Mouse (Mus musculus) cerebellum, postnatal 14 days (tissue): Measurements from ENCODE around the gene Rxrg.

Source experiments
- DNase-seq, 2 experiments: peaks; one replicate each; pipeline ENCODE4 v3.0.0; 2021; ENCODE audit warnings: mixed read lengths in 2 of 2

Gene Rxrg

DNA sequence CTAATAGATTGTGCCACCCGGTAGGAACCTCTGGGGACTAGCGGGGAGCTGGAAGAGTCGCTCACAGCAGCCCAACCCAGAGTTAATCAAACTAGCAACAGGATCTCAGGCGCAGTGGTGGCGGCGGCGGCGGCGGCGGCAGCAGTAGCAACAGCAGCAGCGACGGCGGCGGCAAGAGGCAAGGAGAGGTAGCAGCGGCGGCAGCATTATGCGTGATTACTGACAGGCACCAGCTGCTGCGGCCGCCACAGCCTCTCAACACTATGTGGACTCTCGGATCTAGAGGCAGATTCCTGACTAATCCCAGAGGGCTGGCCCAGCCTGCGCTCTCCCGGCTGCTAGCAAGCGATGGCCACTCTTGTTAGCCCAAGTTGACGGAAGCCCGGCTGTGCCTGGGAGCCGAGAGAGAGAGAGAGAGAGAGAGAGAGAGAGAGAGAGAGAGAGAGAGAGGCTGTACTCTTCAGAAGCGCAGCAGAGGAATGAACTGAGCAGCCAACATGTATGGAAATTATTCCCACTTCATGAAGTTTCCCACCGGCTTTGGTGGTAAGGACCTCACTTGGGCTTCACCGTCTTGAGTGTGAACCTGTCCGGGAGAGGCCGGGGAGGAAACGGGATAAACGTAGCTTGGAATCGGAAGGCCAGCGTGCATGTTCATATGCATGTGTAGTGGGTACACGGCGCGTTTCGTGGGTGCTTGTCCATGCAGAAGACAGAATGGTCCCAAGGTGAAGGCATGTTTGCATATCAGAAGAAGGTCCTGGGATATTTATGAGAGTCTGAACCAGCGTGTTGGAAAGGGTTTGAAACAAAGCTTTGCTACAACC lies at the start of gene Rxrg:
Gene Rxrg, plus strand, starts transcription at position 130 of the 827 bp plus-strand sequence.
- peak; percentile 31 to 38 for DNase-seq

GRCm38 (mm10) chr1:167549324-167549723 lies 48.9 kb upstream of the Rxrg start:
- no peak for DNase-seq

GRCm38 (mm10) chr1:167551601-167552000 lies 46.6 kb upstream of the Rxrg start:
- DNase-seq = peak in 1 of 2 experiments; percentile 4

- no peak for DNase-seq
Observed at GRCm38 (mm10) chr1:167553959-167554526, 44.1 kb upstream of the Rxrg start.

DNA sequence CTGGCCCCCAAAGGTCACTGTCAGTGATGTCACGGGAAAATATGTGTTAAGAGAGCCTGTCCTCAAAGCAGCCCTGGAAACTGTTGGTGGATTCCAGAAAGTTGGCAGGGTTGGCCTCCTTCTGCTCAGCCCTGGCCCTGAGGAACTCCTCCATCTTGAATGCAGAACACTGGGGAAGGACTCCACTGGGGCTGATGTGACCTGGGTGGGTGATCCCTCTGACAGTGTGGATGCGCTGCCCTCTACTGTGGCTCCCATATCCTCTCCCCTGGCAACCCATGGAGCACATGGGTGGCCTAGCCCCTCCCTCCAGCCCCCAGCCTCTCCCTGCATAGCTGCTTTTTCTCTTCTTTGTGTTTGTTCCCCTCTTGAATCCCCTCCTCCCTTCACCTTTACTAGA lies 31.6 kb upstream of the Rxrg start:
- no peak for DNase-seq

- no peak for DNase-seq
Observed at GRCm38 (mm10) chr1:167579131-167579530, 19.1 kb upstream of the Rxrg start.

- DNase-seq = no peak
Observed at GRCm38 (mm10) chr1:167583195-167583594, 15.0 kb upstream of the Rxrg start.

- DNase-seq = no peak
Observed at GRCm38 (mm10) chr1:167583888-167584287, 14.3 kb upstream of the Rxrg start.

DNA sequence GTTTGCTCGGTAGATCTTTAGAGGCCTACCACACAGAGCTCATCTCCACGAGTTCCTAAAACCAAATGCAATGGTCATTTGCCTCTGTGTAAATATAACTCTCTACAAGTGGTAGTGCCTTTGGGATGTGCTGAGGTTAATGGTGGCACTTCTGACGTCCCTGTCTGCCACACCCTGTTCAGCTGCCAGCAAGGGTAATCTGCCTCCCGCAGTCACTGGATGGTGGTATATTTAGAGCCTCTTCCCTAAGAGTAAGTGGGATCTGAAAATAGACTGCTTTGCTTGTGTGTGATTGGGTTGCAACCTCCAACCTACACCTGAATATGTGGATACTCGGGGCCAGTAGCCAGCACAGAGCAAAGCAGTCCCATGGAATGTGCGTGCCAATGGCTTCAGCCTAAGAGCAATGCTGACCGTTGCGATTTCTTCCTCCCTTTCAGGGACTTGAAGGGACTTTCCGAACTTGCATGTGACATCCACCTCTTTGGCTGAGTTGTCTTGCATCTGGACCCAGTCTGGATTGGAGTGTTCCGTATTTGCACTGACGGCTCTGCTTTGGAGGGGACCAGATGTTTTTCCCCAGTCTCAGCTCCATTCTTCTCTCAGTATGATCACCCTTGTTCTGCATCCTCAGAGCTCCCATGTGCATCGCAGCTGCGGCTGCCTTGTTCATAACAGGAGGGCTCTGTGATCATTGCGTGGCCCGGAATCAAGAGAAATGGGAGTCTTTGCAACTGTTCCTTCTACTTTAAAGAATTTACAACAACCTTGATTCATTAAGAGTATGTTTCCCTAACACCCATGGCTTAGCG lies 9.2 kb upstream of the Rxrg start:
- no peak for DNase-seq

- no peak for DNase-seq
Observed at GRCm38 (mm10) chr1:167592175-167592574, 6.0 kb upstream of the Rxrg start.

GRCm38 (mm10) chr1:167599211-167599735 lies 1.1 kb downstream of the Rxrg start:
- no peak for DNase-seq

DNA sequence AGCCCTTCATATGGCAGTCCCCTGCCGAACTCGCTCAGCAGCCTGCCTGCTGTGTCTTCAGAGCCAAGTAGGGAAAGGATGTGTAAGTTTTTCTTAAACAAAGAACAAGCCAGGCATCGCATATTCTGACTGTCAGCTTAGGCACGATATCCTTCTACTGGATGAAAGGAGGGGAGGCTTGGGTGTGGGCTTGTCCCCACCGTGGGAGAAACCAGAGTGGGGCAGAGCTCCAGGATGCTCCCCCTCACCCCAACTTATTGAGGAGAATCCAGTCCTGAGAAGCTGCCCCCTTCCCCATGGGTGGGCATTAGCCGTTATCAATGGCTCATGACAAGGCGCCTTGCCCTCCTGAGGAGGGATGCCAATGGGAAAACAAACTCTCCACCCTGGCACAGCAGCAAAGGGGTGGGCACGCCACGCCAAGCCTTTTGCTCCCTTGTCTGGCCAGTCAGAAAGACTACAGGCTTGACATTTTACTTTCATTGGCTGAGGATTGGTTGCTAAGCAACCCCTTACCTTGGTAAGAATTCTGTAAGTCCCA lies 10.1 kb downstream of the Rxrg start:
- DNase-seq = peak; percentile 12 to 14

DNA sequence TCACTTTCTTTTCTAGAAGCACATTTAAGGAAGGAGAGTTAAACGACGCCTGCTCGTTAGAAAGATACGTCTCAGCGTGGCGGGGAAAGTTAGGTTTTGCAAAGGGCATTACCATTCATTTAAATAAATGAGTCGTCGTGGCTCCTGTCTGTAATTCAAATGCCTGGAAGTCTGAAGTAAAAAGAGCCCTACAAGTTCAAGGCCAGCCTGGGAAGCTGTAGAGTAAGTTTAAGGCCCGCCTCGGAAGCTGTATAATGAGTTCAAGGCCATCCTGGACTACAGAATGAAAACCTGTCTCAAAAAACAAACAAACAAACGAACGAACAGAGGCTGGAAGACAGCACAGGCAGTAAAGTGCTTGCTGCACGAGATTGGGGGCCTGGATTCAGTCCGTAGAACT lies 18.9 kb downstream of the Rxrg start:
- DNase-seq = no peak

GRCm38 (mm10) chr1:167617995-167618489 lies 19.9 kb downstream of the Rxrg start:
- DNase-seq = peak; percentile 64 to 74

DNA sequence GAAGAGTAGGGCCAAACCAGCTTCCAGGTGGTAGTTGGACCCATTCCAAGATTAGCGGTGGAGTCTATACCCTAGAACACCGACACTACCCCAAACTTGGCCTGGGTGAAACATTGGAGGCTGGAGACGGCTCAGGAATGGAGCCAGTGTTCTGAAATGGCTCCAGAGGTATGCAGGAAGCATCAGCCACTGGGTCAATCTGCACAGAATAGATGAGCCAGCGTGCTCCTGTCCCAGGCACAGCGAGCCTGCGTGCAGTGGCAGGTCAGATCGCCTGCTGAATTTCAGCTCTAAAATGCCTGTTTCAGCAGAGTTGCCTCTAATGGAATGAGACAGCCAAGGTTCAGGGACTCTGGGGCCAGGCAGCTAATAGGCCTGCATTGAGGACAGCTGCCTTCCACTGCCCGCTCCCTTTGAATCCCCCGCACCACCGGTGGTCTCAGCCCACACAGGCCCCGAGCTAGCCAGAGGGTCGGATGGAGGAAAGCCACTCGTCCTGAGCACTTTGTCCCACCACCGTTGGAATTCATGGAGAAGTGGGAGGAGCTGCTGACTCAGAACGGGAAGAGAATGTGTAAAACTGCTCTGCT lies 22.1 kb downstream of the Rxrg start:
- no peak for DNase-seq

DNA sequence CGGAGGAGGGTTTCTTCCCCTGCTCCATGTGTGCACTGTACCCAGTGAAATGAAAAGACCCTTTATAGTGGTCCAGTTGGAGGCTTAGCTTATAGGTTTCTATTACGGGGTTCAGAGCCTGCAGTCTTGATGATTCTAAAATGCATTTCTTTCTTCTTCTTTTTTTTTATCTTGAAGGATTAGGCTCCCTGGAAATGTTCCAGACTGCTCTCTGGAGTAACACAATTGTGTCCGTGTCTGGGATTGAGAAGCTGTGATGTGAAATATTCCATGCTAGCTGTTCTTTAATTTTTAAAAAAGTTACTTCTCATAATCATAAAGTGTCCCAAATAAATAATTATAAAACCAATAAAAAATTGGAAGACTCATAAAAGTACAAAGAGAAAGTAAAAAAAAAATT lies 26.9 kb downstream of the Rxrg start:
- DNase-seq = no peak

GRCm38 (mm10) chr1:167631765-167632164 lies 33.6 kb downstream of the Rxrg start:
- no peak for DNase-seq

DNA sequence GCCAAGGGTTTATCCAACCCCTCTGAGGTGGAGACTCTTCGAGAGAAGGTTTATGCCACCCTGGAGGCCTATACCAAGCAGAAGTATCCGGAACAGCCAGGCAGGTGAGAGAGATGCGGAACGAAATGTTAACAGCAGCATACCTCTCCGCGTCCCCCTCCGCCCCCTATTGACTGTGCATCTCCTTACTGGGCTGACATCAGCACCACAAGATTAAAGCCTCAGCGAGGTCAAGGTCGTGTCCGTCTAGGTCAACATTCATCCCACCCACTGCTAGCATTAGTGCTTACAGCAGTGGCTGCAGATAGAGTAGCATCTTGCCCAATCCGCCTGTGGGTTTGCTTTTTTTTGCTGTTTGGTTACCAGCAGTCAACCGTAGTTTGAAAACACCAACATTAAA lies 37.5 kb downstream of the Rxrg start:
- DNase-seq = no peak

DNA sequence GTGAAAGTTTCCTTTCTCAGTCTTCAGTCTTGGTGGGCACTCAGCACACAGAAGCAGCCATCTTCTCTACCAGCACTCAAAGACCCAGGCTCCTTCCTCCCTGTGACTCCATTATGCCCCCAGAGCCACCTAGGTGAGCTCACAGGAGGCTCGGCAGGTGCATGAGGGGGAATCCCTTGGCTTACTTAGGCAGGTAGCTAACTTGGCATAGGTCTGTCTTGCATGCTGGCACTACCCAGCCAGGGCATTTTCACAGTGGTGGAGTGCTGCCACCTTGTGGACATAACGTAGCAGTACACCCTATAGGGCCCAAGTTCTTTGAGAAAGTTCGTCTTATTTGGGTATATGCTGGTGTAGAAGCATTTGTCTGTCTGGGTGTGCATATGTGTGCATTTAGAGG lies 38.8 kb downstream of the Rxrg start:
- peak; percentile 76 to 82 for DNase-seq

DNA sequence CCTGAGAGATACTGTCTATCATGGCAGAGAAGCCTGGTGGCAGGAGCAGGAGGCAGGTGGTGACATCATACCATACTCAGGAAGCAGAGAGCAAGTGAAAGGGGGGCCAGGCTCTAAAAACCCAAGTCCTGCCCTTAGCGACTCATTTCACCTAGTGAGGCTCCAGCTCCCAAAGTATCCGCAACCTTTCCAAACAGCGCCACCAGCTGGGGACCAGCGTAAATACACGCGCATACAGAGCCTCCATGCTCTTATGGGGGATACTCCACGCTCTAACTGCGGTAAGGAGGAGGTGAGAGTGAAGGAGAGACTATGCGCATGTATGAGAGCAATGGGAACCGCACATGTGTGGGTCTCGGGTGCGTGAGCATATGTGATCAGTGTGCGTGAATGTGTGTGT lies 39.9 kb downstream of the Rxrg start:
- peak; percentile 56 to 80 for DNase-seq

DNA sequence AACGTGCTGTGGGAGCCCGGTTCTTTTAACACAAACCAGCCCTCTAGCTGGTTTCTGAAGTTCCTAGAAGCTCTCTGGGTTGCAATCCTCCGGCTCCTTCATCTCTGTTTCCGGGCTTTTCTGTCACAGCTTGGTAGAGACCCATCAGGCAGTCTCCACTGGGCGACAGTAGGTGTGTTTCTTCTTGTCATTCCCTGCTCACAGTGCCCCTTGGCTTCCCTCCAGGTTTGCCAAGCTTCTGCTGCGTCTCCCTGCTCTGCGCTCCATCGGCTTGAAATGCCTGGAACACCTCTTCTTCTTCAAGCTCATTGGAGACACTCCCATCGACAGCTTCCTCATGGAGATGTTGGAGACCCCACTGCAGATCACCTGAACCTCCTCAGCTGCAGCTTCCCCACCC lies 40.7 kb downstream of the Rxrg start:
- peak; percentile 71 to 76 for DNase-seq

DNA sequence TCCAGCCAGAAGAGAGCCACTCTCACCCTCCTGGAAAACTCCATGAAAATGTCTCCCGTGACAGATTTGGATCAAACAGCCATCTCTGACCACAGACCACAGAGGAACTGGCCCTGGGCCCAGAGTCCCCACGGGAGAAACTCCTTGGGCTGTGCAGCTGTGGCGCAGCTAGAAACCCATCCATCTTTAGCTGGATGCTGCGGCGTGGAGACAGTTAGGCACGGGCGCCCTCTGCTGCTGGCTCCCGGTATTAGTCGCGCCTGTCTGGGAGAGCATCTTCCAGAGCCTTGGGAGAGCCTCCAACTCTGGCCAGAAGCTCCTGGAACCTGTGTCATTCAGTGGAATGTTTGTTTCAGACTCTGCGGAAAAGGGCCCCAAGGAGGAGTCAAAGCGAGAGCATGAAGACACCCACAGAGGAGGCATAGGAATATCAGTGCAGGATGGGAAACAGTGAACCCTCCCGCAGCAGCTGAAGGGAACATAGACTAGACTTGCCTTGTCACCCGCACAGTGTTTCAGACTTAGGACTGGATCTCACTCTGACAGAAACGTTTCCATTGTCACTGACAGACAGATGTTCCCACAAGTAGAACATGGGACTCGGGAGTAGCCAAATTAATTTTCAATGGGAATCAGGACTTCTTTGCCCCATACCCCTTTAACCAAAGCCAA lies 46.8 kb downstream of the Rxrg start:
- peak; percentile 93 to 96 for DNase-seq
